Mouse (Mus musculus): Measurements from ENCODE around the gene Nos1. TPM values are rescaled to one million over a fixed set of nuclear protein-coding genes. Genes with fewer than 3 reads are reported as not detected.
"Not testable (repeated sequence)": the region's sequence is repeated elsewhere in the genome, so short reads cannot be mapped to it uniquely, and the experiment has no call there.

The Nos1 gene
- polyA plus RNA-seq, 1 experiment from 2014 or later: 1.6 TPM

GRCm38 (mm10) chr5:117880916-117881555 is 100.2 kb downstream of the Nos1 start:
- no peak overlapping the region for H3K27ac ChIP-seq
- H3K36me3 ChIP-seq: no peaks in the 10 kb centered on the region
- no peak overlapping the region for H3K4me3 ChIP-seq
- no peaks in the 10 kb centered on the region for H3K27me3 ChIP-seq
- no peak overlapping the region for H3K4me2 ChIP-seq
- H3K9me3 ChIP-seq: peaks cover 4% of the 10 kb centered on the region; the same call in 1 of the 2 replicates
- ATAC-seq (ENCODE audit: low FRiP score): no peak
- WGBS: 93% methylated on average over 9 of the region's 9 CpGs
- H3K9ac ChIP-seq: no peak overlapping the region
- no peaks in the 10 kb centered on the region for H3K4me1 ChIP-seq (replicated peaks)

- not testable (repeated sequence) for H3K27ac ChIP-seq; ATAC-seq (ENCODE audit: low FRiP score); H3K4me3 ChIP-seq; H3K9ac ChIP-seq; H3K4me1 ChIP-seq (replicated peaks); H3K9me3 ChIP-seq; H3K4me2 ChIP-seq; H3K27me3 ChIP-seq; H3K36me3 ChIP-seq
- 63% methylated on average over 1 of the region's 1 CpGs for WGBS
Observed at GRCm38 (mm10) chr5:117882411-117882810, 101.6 kb downstream of the Nos1 start.

GRCm38 (mm10) chr5:117884991-117885390 is 104.2 kb downstream of the Nos1 start:
- WGBS: 67% methylated on average over 2 of the region's 2 CpGs
- no peak overlapping the region for H3K27ac ChIP-seq
- no peak overlapping the region for H3K9ac ChIP-seq
- H3K9me3 ChIP-seq: no peaks in the 10 kb centered on the region
- H3K4me3 ChIP-seq: no peak overlapping the region
- no peak for ATAC-seq (ENCODE audit: low FRiP score)
- H3K36me3 ChIP-seq: no peaks in the 10 kb centered on the region
- no peaks in the 10 kb centered on the region for H3K4me1 ChIP-seq (replicated peaks)
- H3K4me2 ChIP-seq: no peak overlapping the region
- no peaks in the 10 kb centered on the region for H3K27me3 ChIP-seq

GRCm38 (mm10) chr5:117888126-117888525 is 107.3 kb downstream of the Nos1 start:
- no peaks in the 10 kb centered on the region for H3K36me3 ChIP-seq
- H3K4me3 ChIP-seq: no peak overlapping the region
- H3K4me2 ChIP-seq: no peak overlapping the region
- H3K4me1 ChIP-seq (replicated peaks): no peaks in the 10 kb centered on the region
- no peak for ATAC-seq (ENCODE audit: low FRiP score)
- no peaks in the 10 kb centered on the region for H3K27me3 ChIP-seq
- WGBS: 73% methylated on average over 3 of the region's 3 CpGs
- H3K9me3 ChIP-seq: no peaks in the 10 kb centered on the region
- H3K27ac ChIP-seq: no peak overlapping the region
- no peak overlapping the region for H3K9ac ChIP-seq

- Histone ChIP-seq H3K4me3 (no peak overlapping the region), H3K4me2 (no peak overlapping the region), H3K9ac (no peak overlapping the region), H3K27ac (no peak overlapping the region), H3K4me1 (replicated peaks) (no peaks in the 10 kb centered on the region), H3K27me3 (no peaks in the 10 kb centered on the region), H3K9me3 (no peaks in the 10 kb centered on the region), H3K36me3 (no peaks in the 10 kb centered on the region)
- ATAC-seq (ENCODE audit: low FRiP score): no peak
- WGBS: 81% methylated on average over 6 of the region's 6 CpGs
Observed at GRCm38 (mm10) chr5:117888946-117889345, 108.1 kb downstream of the Nos1 start.

GRCm38 (mm10) chr5:117889571-117889970 is 108.7 kb downstream of the Nos1 start:
- H3K4me3 ChIP-seq: no peak overlapping the region
- no peak overlapping the region for H3K4me2 ChIP-seq
- no peak overlapping the region for H3K27ac ChIP-seq
- 73% methylated on average over 8 of the region's 8 CpGs for WGBS
- H3K9me3 ChIP-seq: no peaks in the 10 kb centered on the region
- H3K27me3 ChIP-seq: 0 out of 2 replicates have a peak, but pooled peaks cover 2% of the 10 kb centered on the region
- no peaks in the 10 kb centered on the region for H3K4me1 ChIP-seq (replicated peaks)
- no peak overlapping the region for H3K9ac ChIP-seq
- ATAC-seq (ENCODE audit: low FRiP score): no peak
- no peaks in the 10 kb centered on the region for H3K36me3 ChIP-seq

GRCm38 (mm10) chr5:117890871-117891270 is 110.0 kb downstream of the Nos1 start:
- Histone ChIP-seq H3K9me3 (no peaks in the 10 kb centered on the region), H3K9ac (no peak overlapping the region), H3K36me3 (no peaks in the 10 kb centered on the region), H3K27me3 (0 out of 2 replicates have a peak, but pooled peaks cover 3% of the 10 kb centered on the region), H3K4me3 (no peak overlapping the region), H3K4me2 (no peak overlapping the region), H3K27ac (no peak overlapping the region), H3K4me1 (replicated peaks) (no peaks in the 10 kb centered on the region)
- ATAC-seq (ENCODE audit: low FRiP score): no peak
- 69% methylated on average over 8 of the region's 8 CpGs for WGBS

- H3K36me3 ChIP-seq: no peaks in the 10 kb centered on the region
- WGBS: 78% methylated on average over 5 of the region's 5 CpGs
- no peaks in the 10 kb centered on the region for H3K9me3 ChIP-seq
- 0 out of 2 replicates have a peak, but pooled peaks cover 3% of the 10 kb centered on the region for H3K27me3 ChIP-seq
- H3K4me1 ChIP-seq (replicated peaks): no peaks in the 10 kb centered on the region
- no peak overlapping the region for H3K4me2 ChIP-seq
- ATAC-seq (ENCODE audit: low FRiP score): no peak
- no peak overlapping the region for H3K27ac ChIP-seq
- H3K9ac ChIP-seq: no peak overlapping the region
- H3K4me3 ChIP-seq: no peak overlapping the region
Observed at GRCm38 (mm10) chr5:117891545-117891944, 110.7 kb downstream of the Nos1 start.

GRCm38 (mm10) chr5:117894050-117894449 is 113.2 kb downstream of the Nos1 start:
- no peak overlapping the region for H3K4me2 ChIP-seq
- 89% methylated on average over 5 of the region's 5 CpGs for WGBS
- no peak for ATAC-seq (ENCODE audit: low FRiP score)

GRCm38 (mm10) chr5:117898055-117898806 is 117.4 kb downstream of the Nos1 start:
- Histone ChIP-seq H3K27ac (no peak overlapping the region), H3K4me1 (replicated peaks) (peaks cover 30% of the 10 kb centered on the region), H3K27me3 (peaks cover 10% of the 10 kb centered on the region; the same call in 1 of the 2 replicates), H3K9ac (no peak overlapping the region), H3K4me2 (no peak overlapping the region), H3K4me3 (no peak overlapping the region), H3K9me3 (no peaks in the 10 kb centered on the region), H3K36me3 (no peaks in the 10 kb centered on the region)
- 13% methylated on average over 9 of the region's 9 CpGs for WGBS
- peak; percentile 61 for ATAC-seq (ENCODE audit: low FRiP score)

More at GRCm38 (mm10) chr5:117894050-117894449, 113.2 kb downstream of the Nos1 start:
- Histone ChIP-seq H3K36me3 (no peaks in the 10 kb centered on the region), H3K4me3 (no peak overlapping the region), H3K27ac (no peak overlapping the region), H3K9ac (no peak overlapping the region), H3K27me3 (0 out of 2 replicates have a peak, but pooled peaks cover 3% of the 10 kb centered on the region), H3K4me1 (replicated peaks) (peaks cover 21% of the 10 kb centered on the region), H3K9me3 (no peaks in the 10 kb centered on the region)

- WGBS: 80% methylated on average over 10 of the region's 10 CpGs
- H3K9ac ChIP-seq: no peak overlapping the region
- H3K27me3 ChIP-seq: peaks cover 10% of the 10 kb centered on the region; the same call in 1 of the 2 replicates
- no peak overlapping the region for H3K4me3 ChIP-seq
- H3K27ac ChIP-seq: no peak overlapping the region
- no peak overlapping the region for H3K4me2 ChIP-seq
- H3K4me1 ChIP-seq (replicated peaks): peaks cover 36% of the 10 kb centered on the region
- no peaks in the 10 kb centered on the region for H3K36me3 ChIP-seq
- ATAC-seq (ENCODE audit: low FRiP score): no peak
- no peaks in the 10 kb centered on the region for H3K9me3 ChIP-seq
Observed at GRCm38 (mm10) chr5:117899361-117899760, 118.5 kb downstream of the Nos1 start.

- Histone ChIP-seq H3K36me3 (no peaks in the 10 kb centered on the region), H3K4me2 (no peak overlapping the region), H3K4me1 (replicated peaks) (peaks cover 36% of the 10 kb centered on the region), H3K9me3 (no peaks in the 10 kb centered on the region), H3K27me3 (peaks cover 7% of the 10 kb centered on the region; the same call in 1 of the 2 replicates), H3K4me3 (no peak overlapping the region), H3K9ac (no peak overlapping the region), H3K27ac (no peak overlapping the region)
- WGBS: 13% methylated on average over 13 of the region's 13 CpGs
- ATAC-seq (ENCODE audit: low FRiP score): no peak
Observed at GRCm38 (mm10) chr5:117900921-117901705, 120.3 kb downstream of the Nos1 start.

Data from hindbrain, embryonic 13.5 days (tissue).